Mouse (Mus musculus) embryonic fibroblast, embryonic 13.5 days (primary cell): ENCODE results near the gene Ddx55. TPM values are rescaled to one million over a fixed set of nuclear protein-coding genes. Genes with fewer than 3 reads are reported as not detected.
"Not testable (repeated sequence)": the region's sequence is repeated elsewhere in the genome, so short reads cannot be mapped to it uniquely, and the experiment has no call there.

ENCODE experiments used
- H3K27ac ChIP-seq: 2 replicates; pipeline ENCODE4 v1.5.1; 2012; ENCODE audit warnings: low read length, control low read depth, inconsistent platforms; ENCODE audit not compliant: insufficient read depth
- H3K4me1 ChIP-seq: 2 replicates; pipeline ENCODE4 v1.6.1; 2011; ENCODE audit warnings: low read length; ENCODE audit not compliant: control insufficient read depth, insufficient read depth
- H3K4me3 ChIP-seq: 2 replicates; pipeline ENCODE4 v1.5.1; 2011; ENCODE audit warnings: mild to moderate bottlenecking, control low read depth, low read length; ENCODE audit not compliant: insufficient read depth
- CTCF ChIP-seq: IDR thresholded peaks from 2 replicates; pipeline ENCODE4 v1.5.1; 2011; ENCODE audit warnings: mild to moderate bottlenecking, control low read depth, low read length, moderate library complexity, borderline replicate concordance; ENCODE audit not compliant: insufficient read depth
- POLR2A ChIP-seq: IDR thresholded peaks from 2 replicates; pipeline ENCODE4 v1.6.1; 2011; ENCODE audit warnings: low read depth, mild to moderate bottlenecking, control low read depth, low read length, moderate library complexity
- polyA plus RNA-seq: library from polyadenylated mRNA; stranded (reverse); fragments of >200 nt; gene quantifications from 2 replicates; pipeline ENCODE4 v1.2.4, GENCODE M21; 2011; ENCODE audit warnings: low read depth; ENCODE audit not compliant: missing spikeins, insufficient read length

Gene Ddx55
- polyA plus RNA-seq, 1 experiment, result 8.1 TPM

- TF ChIP-seq CTCF (no peak), POLR2A (peak; percentile 28; the same call in 1 of the 2 replicates)
- 0 out of 2 replicates have a peak, but pooled peaks cover 3% of the 10 kb centered on the region for H3K4me1 ChIP-seq
- H3K27ac ChIP-seq, result no peak overlapping the region
- no peak overlapping the region for H3K4me3 ChIP-seq
These were observed 15.9 kb upstream of the Ddx55 start for GRCm38 (mm10) chr5:124536776-124537175.

DNA sequence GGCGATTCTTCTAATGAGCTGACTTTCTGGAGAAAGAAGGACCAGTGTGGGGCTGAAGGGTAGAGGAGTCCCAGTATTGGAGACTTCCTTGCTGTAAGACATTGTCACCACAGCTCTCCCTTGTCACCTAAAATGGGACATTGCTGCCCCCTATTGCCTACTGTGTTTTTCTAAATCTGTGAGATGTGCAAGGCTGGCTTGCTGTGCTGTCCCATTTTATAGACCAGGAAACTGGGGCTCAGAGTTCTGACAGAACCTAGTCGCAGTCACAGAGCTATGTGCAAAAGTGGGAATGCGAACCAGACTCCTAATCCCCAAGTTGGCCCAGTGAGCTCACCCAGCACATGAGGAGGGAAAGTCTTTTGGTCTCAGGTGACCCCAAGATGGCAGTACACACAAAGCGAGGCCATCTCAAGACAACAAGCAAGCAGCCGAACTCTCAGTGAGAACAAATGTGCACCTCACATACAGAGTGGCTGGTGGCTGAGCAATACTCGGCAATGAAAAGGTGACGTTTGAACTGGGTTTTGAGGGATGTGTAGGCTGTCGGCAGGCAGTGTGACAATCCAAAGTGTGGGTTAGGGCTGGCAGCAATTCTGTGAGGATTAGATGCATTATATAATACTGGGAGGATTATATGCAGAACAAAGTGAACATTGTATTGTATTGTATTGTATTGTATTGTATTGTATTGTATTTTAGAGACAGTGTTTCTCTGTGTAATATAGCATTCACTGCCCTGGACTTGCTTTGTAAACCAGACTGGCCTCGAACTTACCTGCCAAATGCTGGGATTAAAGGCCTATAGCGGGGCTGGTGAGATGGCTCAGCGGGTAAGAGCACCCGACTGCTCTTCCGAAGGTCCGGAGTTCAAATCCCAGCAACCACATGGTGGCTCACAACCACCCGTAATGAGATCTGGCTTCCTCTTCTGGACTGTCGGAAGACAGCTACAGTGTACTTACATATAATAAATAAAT lies 13.6 kb upstream of the Ddx55 start:
- Histone ChIP-seq H3K4me1 (peaks cover 4% of the 10 kb centered on the region), H3K4me3 (no peak overlapping the region), H3K27ac (no peak overlapping the region)
- TF ChIP-seq POLR2A (no peak), CTCF (no peak)

DNA sequence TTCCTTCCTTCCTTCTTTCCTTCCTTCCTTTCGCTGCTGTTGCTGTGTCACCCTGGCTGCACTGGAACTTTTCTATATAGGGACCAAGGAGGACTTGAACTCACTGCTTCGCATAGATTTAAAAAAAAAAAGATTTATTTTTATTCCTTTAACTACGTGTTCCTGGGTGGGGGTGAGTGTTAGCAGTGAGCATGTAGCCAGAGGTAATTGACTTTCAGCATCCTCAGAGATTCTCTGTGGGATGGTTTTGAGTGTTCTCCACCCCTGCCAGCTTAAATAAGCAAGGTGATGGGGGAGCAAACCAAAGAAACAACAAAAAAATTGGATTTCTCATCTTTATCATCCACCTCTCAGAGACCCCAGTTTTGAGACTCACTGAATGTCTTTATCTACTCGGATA lies 12.8 kb upstream of the Ddx55 start:
- peaks cover 4% of the 10 kb centered on the region for H3K4me1 ChIP-seq
- no peak for TF ChIP-seq POLR2A
- H3K27ac ChIP-seq, result no peak overlapping the region

DNA sequence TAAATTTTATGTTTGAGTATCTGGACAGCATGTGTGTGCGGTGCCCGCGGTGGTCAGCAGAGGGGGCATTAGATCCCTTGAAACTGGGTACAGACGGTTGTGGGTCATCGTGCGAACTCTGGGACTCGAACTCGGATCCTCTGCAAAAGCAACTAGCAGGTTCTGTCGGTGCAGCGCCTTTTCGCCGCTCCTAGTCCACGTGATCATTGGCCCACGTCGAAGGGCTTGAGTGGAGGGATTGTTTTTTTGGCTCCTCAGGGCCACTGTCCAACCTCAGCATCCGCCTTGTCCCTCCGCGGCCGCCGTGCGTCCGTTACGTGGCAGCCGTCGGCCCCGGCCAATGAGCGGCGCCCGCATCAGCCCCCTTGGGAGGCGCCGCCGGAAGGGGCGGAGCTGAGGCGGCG lies 12.3 kb upstream of the Ddx55 start, which contains the start of gene Tmed2:
Tmed2 (plus strand) TSS at position 313 of the 404 bp plus-strand sequence.
- peak within 1 kb of the TSS; percentile 82 for H3K4me3 ChIP-seq
- H3K27ac ChIP-seq, result peak within 1 kb of the TSS; percentile 90
- H3K4me1 ChIP-seq, result peaks cover 4% of the 10 kb centered on the region
- TF ChIP-seq CTCF (no peak), POLR2A (peak; percentile 42; the same call in 1 of the 2 replicates)

More for the DNA sequence above, 12.8 kb upstream of the Ddx55 start:
- no peak overlapping the region for H3K4me3 ChIP-seq

DNA sequence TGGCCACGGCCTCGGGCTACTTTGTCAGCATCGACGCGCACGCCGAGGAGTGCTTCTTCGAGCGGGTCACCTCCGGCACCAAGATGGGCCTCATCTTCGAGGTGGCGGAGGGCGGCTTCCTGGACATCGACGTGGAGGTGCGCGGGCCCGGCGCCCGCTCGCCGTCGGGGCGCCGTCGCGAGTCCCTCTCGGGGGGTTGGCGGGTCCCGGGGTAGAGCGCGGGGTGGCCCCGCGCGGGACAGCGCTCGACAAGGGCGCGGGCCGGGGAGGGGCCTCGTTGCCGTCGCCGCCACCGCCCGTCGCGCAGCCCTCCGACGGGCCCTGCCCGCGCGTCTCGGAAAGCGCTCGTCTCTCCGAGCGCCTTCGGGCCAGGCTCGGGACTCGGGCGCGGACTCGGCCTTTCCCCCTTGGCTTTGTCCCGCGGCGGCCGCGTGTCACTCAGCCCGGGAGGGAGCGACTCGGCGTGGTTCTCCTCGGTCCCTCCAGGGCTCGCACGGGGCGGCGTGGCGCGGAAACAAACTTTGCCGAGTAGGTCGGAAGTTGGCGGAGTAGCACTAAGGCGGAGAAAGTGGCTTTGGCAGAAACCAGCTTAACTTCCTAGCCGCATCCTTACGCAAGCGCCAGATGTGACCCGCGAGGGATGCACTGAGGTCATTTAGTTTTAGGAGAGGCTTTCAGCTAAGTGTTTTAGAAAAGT lies 11.6 kb upstream of the Ddx55 start:
- Histone ChIP-seq H3K4me3 (peak overlapping the region; percentile 82), H3K4me1 (peaks cover 4% of the 10 kb centered on the region), H3K27ac (peak overlapping the region; percentile 90)
- TF ChIP-seq POLR2A, result no peak; the same call in 1 of the 2 replicates
- no peak for TF ChIP-seq CTCF

DNA sequence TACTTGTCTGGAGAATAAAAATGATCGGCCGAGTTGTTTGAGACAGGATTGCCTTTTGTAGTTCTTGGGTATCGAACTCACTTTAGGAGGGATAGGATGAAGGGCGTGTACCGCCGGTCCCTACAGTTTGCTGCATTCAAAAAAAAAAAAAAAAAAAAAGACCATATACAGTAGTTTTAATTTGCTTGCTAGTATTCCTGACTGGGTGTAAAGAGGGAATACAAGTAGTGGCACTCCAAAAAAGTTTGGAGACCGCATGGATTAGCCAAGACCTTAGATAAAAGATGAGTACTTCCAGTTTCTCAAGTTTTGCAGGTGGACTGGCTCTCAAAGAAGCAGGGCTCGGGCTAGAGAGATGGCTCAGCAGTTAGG lies 11.1 kb upstream of the Ddx55 start:
- Histone ChIP-seq H3K4me1 (peaks cover 4% of the 10 kb centered on the region), H3K27ac (peak overlapping the region; percentile 90; the same call in 1 of the 2 replicates), H3K4me3 (peak overlapping the region; percentile 82)
- TF ChIP-seq CTCF (no peak), POLR2A (no peak)

DNA sequence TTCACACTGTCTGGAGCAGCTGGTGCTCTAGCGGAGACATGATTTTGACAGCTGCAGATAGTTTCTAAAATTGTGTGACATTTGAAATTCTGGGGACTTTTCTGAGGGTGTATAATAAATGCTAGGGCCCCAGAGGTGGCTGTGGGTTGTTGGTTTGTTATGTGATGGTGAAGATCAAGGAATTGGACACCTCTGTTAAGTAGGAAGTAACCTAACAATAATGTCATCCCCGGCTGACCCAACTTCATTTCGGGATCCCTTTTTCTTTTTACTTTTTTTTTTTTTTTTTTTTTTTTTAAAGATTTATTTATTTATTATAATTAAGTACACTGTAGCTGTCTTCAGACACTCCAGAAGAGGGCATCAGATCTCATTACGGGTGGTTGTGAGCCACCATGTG lies 1.9 kb upstream of the Ddx55 start:
- not testable (repeated sequence) for H3K4me3 ChIP-seq, H3K4me1 ChIP-seq, H3K27ac ChIP-seq

DNA sequence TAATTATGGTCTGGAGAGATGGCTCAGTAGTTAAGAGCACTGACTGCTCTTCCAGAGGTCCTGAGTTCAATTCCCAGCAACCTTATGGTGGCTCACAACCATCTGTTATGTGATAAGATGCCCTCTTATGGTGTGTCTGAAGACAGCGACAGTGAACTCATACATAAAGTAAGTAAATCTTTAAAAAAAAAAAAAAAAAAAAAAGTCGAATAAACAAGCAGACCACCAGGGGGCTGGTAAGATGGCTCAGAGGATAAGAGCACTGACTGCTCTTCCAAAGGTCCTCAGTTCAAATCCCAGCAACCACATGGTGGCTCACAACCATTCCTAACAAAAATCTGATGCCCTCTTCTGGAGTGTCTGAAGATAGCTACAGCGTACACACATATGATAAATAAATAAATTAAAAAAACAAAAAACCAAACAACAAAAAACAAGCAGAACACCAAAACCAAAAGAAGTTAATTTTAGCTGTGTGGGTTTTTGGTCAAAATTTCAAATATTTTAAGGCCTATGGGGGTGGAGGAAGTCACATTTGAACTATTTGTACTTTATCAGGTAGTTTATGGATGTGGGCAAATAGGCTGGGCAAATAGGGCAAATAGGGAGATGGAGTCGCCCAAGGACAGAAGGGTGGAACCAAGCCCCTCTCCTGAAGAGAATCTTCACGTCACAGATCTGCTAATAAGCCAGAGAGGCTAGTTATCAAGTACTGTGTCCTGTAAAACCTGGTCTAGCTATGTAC lies 1.1 kb upstream of the Ddx55 start:
- peak overlapping the region; percentile 63 for H3K27ac ChIP-seq
- not testable (repeated sequence) for H3K4me1 ChIP-seq
- peak overlapping the region; percentile 73 for H3K4me3 ChIP-seq
- TF ChIP-seq POLR2A, result 0 out of 2 replicates have a peak, but pooled peaks have one; percentile 5

GRCm38 (mm10) chr5:124552094-124552472 lies 581 bp upstream of the Ddx55 start:
- H3K4me3 ChIP-seq, result peak overlapping the region; percentile 73
- TF ChIP-seq CTCF (no peak), POLR2A (0 out of 2 replicates have a peak, but pooled peaks have one; percentile 2)
- peak overlapping the region; percentile 63 for H3K27ac ChIP-seq
- no peaks in the 10 kb centered on the region for H3K4me1 ChIP-seq

DNA sequence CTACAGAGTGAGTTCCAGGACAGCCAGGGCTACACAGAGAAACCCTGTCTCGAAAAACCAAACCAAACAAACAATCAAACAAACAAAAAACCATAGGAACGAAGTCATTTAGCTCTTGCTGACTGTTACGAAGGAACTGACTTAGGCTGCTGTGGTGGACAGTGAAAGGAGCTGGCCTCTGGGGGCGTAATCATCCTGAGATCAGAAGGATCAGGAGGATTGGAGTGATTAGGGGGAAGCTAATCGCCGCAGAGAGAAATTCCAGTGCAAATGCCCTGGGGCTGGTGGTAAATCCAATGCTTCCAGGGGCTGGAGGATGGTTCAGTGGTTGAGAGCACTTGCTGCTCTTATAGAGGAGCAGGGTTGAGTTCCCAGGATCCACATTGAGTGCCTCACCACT lies 943 bp downstream of the Ddx55 start:
- no peak for TF ChIP-seq POLR2A
- no peaks in the 10 kb centered on the region for H3K4me1 ChIP-seq
- H3K4me3 ChIP-seq, result peak overlapping the region; percentile 73
- H3K27ac ChIP-seq, result no peak overlapping the region
